Mouse (Mus musculus) kidney, adult 2 months (tissue): ENCODE results near the gene Atp6v1b1.

ENCODE experiments used
- CTCF ChIP-seq: fragments of 200-500 bp; conservative IDR thresholded peaks from 2 replicates; pipeline ENCODE4 v1.5.1; 2011; ENCODE audit warnings: low read depth, mild to moderate bottlenecking, control low read depth, low read length, moderate library complexity, mixed read lengths; ENCODE audit not compliant: insufficient read depth, insufficient read length
- POLR2A ChIP-seq: fragments of 200-500 bp; IDR thresholded peaks from one replicate; pipeline ENCODE4 v1.6.1; 2011; ENCODE audit warnings: low read depth, low read length, control low read depth

DNA sequence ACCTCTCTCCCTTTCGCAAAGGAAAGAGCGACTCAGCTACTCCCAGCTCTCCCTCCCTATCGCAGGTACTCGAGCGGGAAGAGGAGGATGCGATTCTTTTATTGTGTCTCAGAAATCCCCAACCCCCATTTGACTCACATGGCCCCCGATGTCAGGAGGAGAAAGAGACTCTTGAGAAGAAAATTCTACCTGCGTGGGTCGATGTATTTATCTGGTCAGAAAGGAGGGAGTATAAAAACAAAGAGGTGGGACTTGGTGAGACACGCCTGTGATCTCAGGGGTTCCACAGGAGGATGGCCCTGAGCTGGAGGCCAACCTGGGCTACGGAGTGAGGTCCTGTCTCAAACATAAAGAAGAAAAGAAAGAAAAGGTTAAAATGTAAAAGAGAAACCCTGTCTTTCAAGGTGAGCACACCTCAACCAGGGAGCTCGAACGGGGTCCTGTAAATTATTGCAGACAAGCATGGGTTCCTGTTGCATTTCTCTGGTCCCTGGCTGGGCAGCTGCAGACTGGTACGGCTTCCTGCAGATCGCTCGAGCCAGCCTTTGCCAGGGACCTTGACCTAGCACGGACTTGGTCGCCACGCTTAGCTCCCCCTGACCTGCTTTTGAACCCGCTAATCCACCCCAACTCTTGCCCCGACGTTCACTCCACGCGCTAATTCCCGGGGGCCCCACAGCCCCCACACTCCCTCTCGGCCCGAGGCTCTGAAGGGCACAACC, 39.6 kb upstream of the Atp6v1b1 start:
- TF ChIP-seq POLR2A (no peak), CTCF (no peak)
